9 mouse cellular contexts compared by ENCODE assay signal in genomic region chr7:143502418-143503200, GRCm38 (mm10). TPM values are rescaled to one million over a fixed set of nuclear protein-coding genes. Genes with fewer than 3 reads are reported as not detected.
A peak's percentile ranks its signal among the peaks of the same experiment; 100 is the strongest.
DNase-seq lines count a peak whose midpoint lies in the region; ATAC-seq lines count a peak whose summit lies in the region.
"Had no signal": no experiment of that assay in that cellular context is flagged by ENCODE, and none has a peak within 500 bp of the region (broad histone marks: within the 10 kb centered on the region; RNA-seq: fewer than 3 reads in every experiment).

Gene Phlda2 (minus strand): TSS chr7:143503150.

- peak within 1 kb of the TSS; percentile 63 for H3K4me2 ChIP-seq in hindbrain, embryonic 13.5 days
- peak within 1 kb of the TSS; percentile 92 for H3K4me2 ChIP-seq in limb, embryonic 15.5 days
- H3K4me2 ChIP-seq in midbrain, embryonic 14.5 days (ENCODE audit: low read length), result peak within 1 kb of the TSS; percentile 66

- peak within 1 kb of the TSS; percentile 29; the same call in 1 of the 2 replicates for H3K27ac ChIP-seq in heart, embryonic 10.5 days
- no peak within 1 kb of the TSS for H3K27ac ChIP-seq in hindbrain, embryonic 13.5 days
- no peak within 1 kb of the TSS for H3K27ac ChIP-seq in limb, embryonic 15.5 days
- no peak within 1 kb of the TSS for H3K27ac ChIP-seq in midbrain, embryonic 14.5 days (replicated peaks; ENCODE audit: low read depth, low read length)

- WGBS in heart, embryonic 10.5 days, result 3% methylated on average over 51 of the region's 51 CpGs
- 5% methylated on average over 51 of the region's 51 CpGs for WGBS in hindbrain, embryonic 13.5 days
- WGBS in limb, embryonic 15.5 days, result 2% methylated on average over 51 of the region's 51 CpGs
- 4% methylated on average over 51 of the region's 51 CpGs for WGBS in midbrain, embryonic 14.5 days

- no peaks in the 10 kb centered on the region for H3K36me3 ChIP-seq in heart, embryonic 10.5 days
- H3K36me3 ChIP-seq in hindbrain, embryonic 13.5 days, result no peaks in the 10 kb centered on the region
- H3K36me3 ChIP-seq in limb, embryonic 15.5 days, result no peaks in the 10 kb centered on the region
- H3K36me3 ChIP-seq in midbrain, embryonic 14.5 days (ENCODE audit: control insufficient read depth, insufficient read depth, low read length), result no peaks in the 10 kb centered on the region

- no peak for DNase-seq in heart, embryonic 10.5 days (ENCODE audit: low spot score)
- DNase-seq in heart, adult 9 months (ENCODE audit: low spot score in 2 of 2), result no peak
- peak; percentile 54 for DNase-seq in embryo, embryonic 10.5 days (ENCODE audit: low spot score)
- no peak for DNase-seq in midbrain, embryonic 14.5 days
- no peak for DNase-seq in gastrocnemius, adult 8-10 months (ENCODE audit: low spot score in 2 of 2)
- DNase-seq in thymus, postnatal 0 days (ENCODE audit: low spot score), result no peak

- H3K9ac ChIP-seq in hindbrain, embryonic 13.5 days, result peak within 1 kb of the TSS; percentile 59
- peak within 1 kb of the TSS; percentile 40 for H3K9ac ChIP-seq in limb, embryonic 15.5 days
- H3K9ac ChIP-seq in midbrain, embryonic 14.5 days (replicated peaks; ENCODE audit: low read length), result no peak within 1 kb of the TSS; the same call in 1 of the 2 replicates

- peaks cover 78% of the 10 kb centered on the region for H3K27me3 ChIP-seq in heart, embryonic 10.5 days (ENCODE audit: insufficient read depth, poor library complexity, severe bottlenecking)
- H3K27me3 ChIP-seq in hindbrain, embryonic 13.5 days, result peaks cover 77% of the 10 kb centered on the region
- peaks cover 44% of the 10 kb centered on the region for H3K27me3 ChIP-seq in limb, embryonic 15.5 days
- peaks cover 57% of the 10 kb centered on the region for H3K27me3 ChIP-seq in midbrain, embryonic 14.5 days (ENCODE audit: control insufficient read depth, insufficient read depth, low read length)

- H3K4me3 ChIP-seq in heart, embryonic 10.5 days, result peak within 1 kb of the TSS; percentile 61
- peak within 1 kb of the TSS; percentile 43 for H3K4me3 ChIP-seq in hindbrain, embryonic 13.5 days
- peak within 1 kb of the TSS; percentile 49 for H3K4me3 ChIP-seq in limb, embryonic 15.5 days
- peak within 1 kb of the TSS; percentile 35 for H3K4me3 ChIP-seq in midbrain, embryonic 14.5 days (replicated peaks; ENCODE audit: low read depth, low read length)

- no peak for ATAC-seq in hindbrain, embryonic 13.5 days (ENCODE audit: low FRiP score)
- no peak for ATAC-seq in limb, embryonic 15.5 days (ENCODE audit: insufficient number of reproducible peaks, low FRiP score, low TSS enrichment, low read depth)
- no peak for ATAC-seq in midbrain, embryonic 14.5 days (ENCODE audit: low FRiP score, low TSS enrichment)

- no peaks in the 10 kb centered on the region for H3K9me3 ChIP-seq in heart, embryonic 10.5 days
- no peaks in the 10 kb centered on the region for H3K9me3 ChIP-seq in hindbrain, embryonic 13.5 days
- no peaks in the 10 kb centered on the region for H3K9me3 ChIP-seq in limb, embryonic 15.5 days
- no peaks in the 10 kb centered on the region for H3K9me3 ChIP-seq in midbrain, embryonic 14.5 days (ENCODE audit: control insufficient read depth, low read length)

- peaks cover 23% of the 10 kb centered on the region for H3K4me1 ChIP-seq in heart, embryonic 10.5 days
- peaks cover 15% of the 10 kb centered on the region for H3K4me1 ChIP-seq in hindbrain, embryonic 13.5 days (replicated peaks)
- H3K4me1 ChIP-seq in limb, embryonic 15.5 days, result peaks cover 23% of the 10 kb centered on the region
- H3K4me1 ChIP-seq in midbrain, embryonic 14.5 days (ENCODE audit: control insufficient read depth, insufficient read depth, low read length), result 0 out of 2 replicates have a peak, but pooled peaks cover 3% of the 10 kb centered on the region

RNA-seq across cellular contexts. Expression of gene Phlda2, which starts in this region (rescaled TPM):
- 2.9 and 9.8 TPM in 2 replicates for polyA plus RNA-seq in heart, embryonic 10.5 days (2016; fragmentation: Nextera tagmentation; extraction: Ambion mirVana)
- polyA plus RNA-seq in hindbrain, embryonic 13.5 days (2015; fragmentation: Nextera tagmentation; extraction: Ambion mirVana), result 0.53 and 1.5 TPM in 2 replicates
- polyA plus RNA-seq in limb, embryonic 15.5 days (2015; fragmentation: Nextera tagmentation; extraction: Ambion mirVana), result 7.1 and 10.5 TPM in 2 replicates
- 0.45 TPM in 1 of 2 replicates, not detected in the other for polyA plus RNA-seq in midbrain, embryonic 14.5 days (2014; fragmentation: Nextera tagmentation; extraction: Ambion mirVana)
- not detected for total RNA-seq in gastrocnemius, adult 8-10 months (2022)
- 0.91 and 0.95 TPM in 2 replicates for polyA plus RNA-seq in thymus, postnatal 0 days (2015; fragmentation: Nextera tagmentation; extraction: Ambion mirVana)
- total RNA-seq: CH12.LX had no signal
